In the genomic region with DNA sequence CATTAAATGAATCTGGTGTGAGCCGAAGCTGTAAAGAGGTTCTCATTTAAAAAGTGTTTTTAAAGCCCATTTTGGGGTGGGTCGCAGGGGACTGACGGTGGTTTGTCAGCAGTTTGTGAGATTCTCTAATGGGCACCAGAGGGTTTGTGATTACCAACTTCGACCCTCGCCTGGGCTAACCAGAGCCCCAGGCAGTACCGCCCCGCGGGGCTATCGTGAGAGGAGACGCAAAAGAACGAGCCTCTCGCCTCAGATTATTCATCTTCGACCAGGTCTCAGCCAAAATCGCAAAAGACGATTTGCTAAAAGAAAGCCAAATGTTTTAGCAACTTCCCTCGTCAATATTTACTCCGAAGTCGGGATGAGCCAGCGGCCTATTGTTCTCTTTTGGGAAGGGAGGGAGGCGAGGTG, we compare ENCODE assay signal across 9 mouse cellular contexts. TPM values are rescaled to one million over a fixed set of nuclear protein-coding genes. Genes with fewer than 3 reads are reported as not detected.
DNase-seq lines count a peak whose midpoint lies in the region; ATAC-seq and TF ChIP-seq lines count a peak whose summit lies in the region.
"Had no signal": no experiment of that assay in that cellular context is flagged by ENCODE, and none has a peak within 500 bp of the region (broad histone marks: within the 10 kb centered on the region; RNA-seq: fewer than 3 reads in every experiment).

No protein-coding gene starts in this region.

- H3K9ac ChIP-seq in embryonic facial prominence, embryonic 14.5 days (ENCODE audit: low read depth, low read length): peak overlapping the region; percentile 63; the same call in 1 of the 2 replicates
- H3K9ac ChIP-seq in neural tube, embryonic 12.5 days: peak overlapping the region; percentile 92

- no peak for ATAC-seq in embryonic facial prominence, embryonic 14.5 days (ENCODE audit: low read depth)
- ATAC-seq in neural tube, embryonic 12.5 days (ENCODE audit: low FRiP score, low read depth): no peak

- no peaks in the 10 kb centered on the region for H3K27me3 ChIP-seq in cerebellum, adult 2 months (ENCODE audit: control insufficient read depth, insufficient read depth, low read length)
- H3K27me3 ChIP-seq in embryonic facial prominence, embryonic 14.5 days (replicated peaks; ENCODE audit: control insufficient read depth, insufficient read depth, low read length): peaks cover 97% of the 10 kb centered on the region
- H3K27me3 ChIP-seq in neural tube, embryonic 12.5 days (replicated peaks): peaks cover 62% of the 10 kb centered on the region

- DNase-seq in cerebellum, adult 2 months: peak in 1 of 2 experiments; percentile 63
- DNase-seq in cerebellum, adult 9-10 months: no peak
- DNase-seq in embryonic facial prominence, embryonic 14.5 days (ENCODE audit: low spot score): no peak
- DNase-seq in induced T-regulatory cell, adult 2 months (ENCODE audit: low read depth): peak; percentile 11
- no peak for DNase-seq in natural killer cell, adult 2 months (ENCODE audit: low spot score in 2 of 2)
- DNase-seq in right cerebral cortex, postnatal 36 days (ENCODE audit: low spot score in 2 of 2): no peak
- no peak for DNase-seq in left cerebral cortex, adult 9 months (ENCODE audit: low spot score in 2 of 2)
- DNase-seq: lung, adult 18-20 months had no signal

- no peak overlapping the region; the same call in 1 of the 2 replicates for H3K4me2 ChIP-seq in embryonic facial prominence, embryonic 14.5 days (ENCODE audit: low read depth, low read length)
- peak overlapping the region; percentile 73 for H3K4me2 ChIP-seq in neural tube, embryonic 12.5 days (replicated peaks)

- peak overlapping the region; percentile 98 for H3K4me3 ChIP-seq in cerebellum, adult 2 months (replicated peaks; ENCODE audit: insufficient read depth, low read depth, low read length)
- peak overlapping the region; percentile 49; the same call in 1 of the 2 replicates for H3K4me3 ChIP-seq in embryonic facial prominence, embryonic 14.5 days (ENCODE audit: low read depth, low read length)
- peak overlapping the region; percentile 69 for H3K4me3 ChIP-seq in neural tube, embryonic 12.5 days

- WGBS in cerebellum, adult 2 months: 1% methylated on average over 20 of the region's 20 CpGs
- under 1% methylated on average over 20 of the region's 20 CpGs for WGBS in embryonic facial prominence, embryonic 14.5 days
- WGBS in neural tube, embryonic 12.5 days: under 1% methylated on average over 20 of the region's 20 CpGs

- H3K27ac ChIP-seq in cerebellum, adult 2 months (ENCODE audit: insufficient read depth, low read length): peak overlapping the region; percentile 98
- H3K27ac ChIP-seq in embryonic facial prominence, embryonic 14.5 days (replicated peaks; ENCODE audit: low read depth, low read length): no peak overlapping the region; the same call in 1 of the 2 replicates
- no peak overlapping the region for H3K27ac ChIP-seq in neural tube, embryonic 12.5 days

- no peaks in the 10 kb centered on the region for H3K36me3 ChIP-seq in embryonic facial prominence, embryonic 14.5 days (ENCODE audit: control insufficient read depth, insufficient read depth, low read length)
- no peaks in the 10 kb centered on the region for H3K36me3 ChIP-seq in neural tube, embryonic 12.5 days

- TF ChIP-seq CTCF in cerebellum, adult 2 months (IDR thresholded peaks at IDR 0.05; ENCODE audit: borderline replicate concordance, insufficient read depth, low read depth, low read length): no peak

- no peaks in the 10 kb centered on the region; the same call in 1 of the 2 replicates for H3K4me1 ChIP-seq in cerebellum, adult 2 months (ENCODE audit: control insufficient read depth, insufficient read depth, low read length)
- H3K4me1 ChIP-seq in embryonic facial prominence, embryonic 14.5 days (ENCODE audit: control insufficient read depth, insufficient read depth, low read length): peaks cover 12% of the 10 kb centered on the region
- peaks cover 41% of the 10 kb centered on the region for H3K4me1 ChIP-seq in neural tube, embryonic 12.5 days

- TF ChIP-seq POLR2A in cerebellum, adult 2 months (IDR thresholded peaks at IDR 0.05; ENCODE audit: borderline replicate concordance, insufficient read depth, low read length): 0 out of 2 replicates have a peak, but pooled peaks have one; percentile 11

- no peaks in the 10 kb centered on the region for H3K9me3 ChIP-seq in embryonic facial prominence, embryonic 14.5 days (ENCODE audit: control insufficient read depth, low read length)
- no peaks in the 10 kb centered on the region for H3K9me3 ChIP-seq in neural tube, embryonic 12.5 days

RNA-seq across cellular contexts. Expression of a gene that starts 2.0 kb away (rescaled TPM):
- 157 and 186 TPM in 2 replicates for polyA plus RNA-seq in cerebellum, adult 2 months (2012; rRNA removed)
- 1.6 TPM in 2 replicates for polyA plus RNA-seq in embryonic facial prominence, embryonic 14.5 days (2014; fragmentation: Nextera tagmentation; extraction: Ambion mirVana)
- polyA plus RNA-seq in neural tube, embryonic 12.5 days (2016; fragmentation: Nextera tagmentation; extraction: Ambion mirVana): 11.6 and 13.4 TPM in 2 replicates

RNA-seq across cellular contexts. Expression of a gene that starts 11.8 kb away (rescaled TPM):
- polyA plus RNA-seq in cerebellum, adult 2 months (2012; rRNA removed): 27.5 and 30.4 TPM in 2 replicates
- 1.9 and 2.1 TPM in 2 replicates for polyA plus RNA-seq in embryonic facial prominence, embryonic 14.5 days (2014; fragmentation: Nextera tagmentation; extraction: Ambion mirVana)
- polyA plus RNA-seq in neural tube, embryonic 12.5 days (2016; fragmentation: Nextera tagmentation; extraction: Ambion mirVana): 11.3 and 14.3 TPM in 2 replicates

RNA-seq across cellular contexts. Expression of a gene that starts 13.1 kb away (rescaled TPM):
- polyA plus RNA-seq in cerebellum, adult 2 months (2012; rRNA removed): 2.7 TPM in 2 replicates
- 0.14 TPM in 1 of 2 replicates, not detected in the other for polyA plus RNA-seq in embryonic facial prominence, embryonic 14.5 days (2014; fragmentation: Nextera tagmentation; extraction: Ambion mirVana)
- 0.57 and 0.68 TPM in 2 replicates for polyA plus RNA-seq in neural tube, embryonic 12.5 days (2016; fragmentation: Nextera tagmentation; extraction: Ambion mirVana)

RNA-seq across cellular contexts. Expression of a gene that starts 26.4 kb away (rescaled TPM):
- 0.49 TPM in 2 replicates for polyA plus RNA-seq in cerebellum, adult 2 months (2012; rRNA removed)
- not detected in 2 replicates for polyA plus RNA-seq in embryonic facial prominence, embryonic 14.5 days (2014; fragmentation: Nextera tagmentation; extraction: Ambion mirVana)
- 1.3 TPM in 2 replicates for polyA plus RNA-seq in neural tube, embryonic 12.5 days (2016; fragmentation: Nextera tagmentation; extraction: Ambion mirVana)

RNA-seq across cellular contexts. Expression of a gene that starts 56.9 kb away (rescaled TPM):
- 68.3 and 84.5 TPM in 2 replicates for polyA plus RNA-seq in cerebellum, adult 2 months (2012; rRNA removed)
- polyA plus RNA-seq in embryonic facial prominence, embryonic 14.5 days (2014; fragmentation: Nextera tagmentation; extraction: Ambion mirVana): 23.1 and 23.2 TPM in 2 replicates
- polyA plus RNA-seq in neural tube, embryonic 12.5 days (2016; fragmentation: Nextera tagmentation; extraction: Ambion mirVana): 33.0 and 35.0 TPM in 2 replicates

Comparison
In these comparisons a context has a peak if more than half of its experiments do, and no peak if none do; other contexts are left out.
1. RNA of a gene that starts 2.0 kb away (polyA plus RNA-seq): 157 to 186 TPM in cerebellum, adult 2 months; 11.6 to 13.4 TPM in neural tube, embryonic 12.5 days and 1.6 TPM in embryonic facial prominence, embryonic 14.5 days; every median in the first group is over 10 times any median in the second.
2. Peak in every context shown above with its lines, with median percentiles within 50 percentile points of each other: H3K4me3 ChIP-seq.